Comparison of ENCODE assay signal across 9 mouse cellular contexts in the genomic region with DNA sequence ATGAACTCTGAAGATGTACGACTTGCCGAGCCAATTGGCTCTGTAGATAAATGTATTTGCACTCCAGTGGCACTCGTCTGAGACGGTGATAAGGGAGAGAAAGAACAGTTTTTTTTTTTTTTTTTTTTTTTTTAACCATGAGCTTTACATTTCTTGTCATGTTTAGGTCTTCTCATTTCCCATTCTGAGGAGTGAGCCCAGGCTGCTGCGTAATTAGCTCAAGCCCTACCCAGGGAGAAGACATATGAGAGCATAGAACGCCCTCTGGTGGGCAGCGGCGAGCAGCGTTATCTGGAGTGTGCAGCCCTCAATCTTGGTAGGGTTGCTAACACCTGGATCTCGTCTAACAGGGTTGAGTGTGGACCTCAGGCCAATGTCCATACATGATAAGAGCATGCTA. TPM values are rescaled to one million over a fixed set of nuclear protein-coding genes. Genes with fewer than 3 reads are reported as not detected.
DNase-seq lines count a peak whose midpoint lies in the region; ATAC-seq and TF ChIP-seq lines count a peak whose summit lies in the region.
"Had no signal": no experiment of that assay in that cellular context is flagged by ENCODE, and none has a peak within 500 bp of the region (broad histone marks: within the 10 kb centered on the region; RNA-seq: fewer than 3 reads in every experiment).

No protein-coding gene starts in this region.

- H3K9me3 ChIP-seq in ES-Bruce4 (replicated peaks; ENCODE audit: control insufficient read depth, insufficient read depth, low read length, poor library complexity, severe bottlenecking), result no peaks in the 10 kb centered on the region
- H3K9me3 ChIP-seq in heart, embryonic 10.5 days, result no peaks in the 10 kb centered on the region
- H3K9me3 ChIP-seq in liver, postnatal 0 days (ENCODE audit: low read length), result no peaks in the 10 kb centered on the region
- H3K9me3 ChIP-seq: heart, embryonic 13.5 days had no signal

- DNase-seq in brain, adult 2 months (ENCODE audit: low read depth, low spot score), result peak; percentile 87
- DNase-seq in heart, embryonic 10.5 days (ENCODE audit: low spot score), result peak; percentile 79
- DNase-seq in kidney, postnatal 14 days, result peak; percentile 70
- DNase-seq in liver, postnatal 0 days, result peak; percentile 83
- peak; percentile 69 for DNase-seq in retina, embryonic 14.5 days (ENCODE audit: low spot score)
- peak; percentile 79 for DNase-seq in thymus, postnatal 14 days

- H3K36me3 ChIP-seq in ES-Bruce4 (ENCODE audit: control insufficient read depth, insufficient read depth, low read length, poor library complexity, severe bottlenecking), result no peaks in the 10 kb centered on the region
- H3K36me3 ChIP-seq in heart, embryonic 10.5 days, result no peaks in the 10 kb centered on the region
- no peaks in the 10 kb centered on the region for H3K36me3 ChIP-seq in liver, postnatal 0 days (replicated peaks; ENCODE audit: insufficient read depth, low read length)
- H3K36me3 ChIP-seq: heart, embryonic 13.5 days had no signal

- WGBS in heart, embryonic 10.5 days, result 26% methylated on average over 10 of the region's 10 CpGs
- 14% methylated on average over 10 of the region's 10 CpGs for WGBS in liver, postnatal 0 days (ENCODE audit: insufficient replicate concordance)

- TF ChIP-seq POLR2A in ES-Bruce4 (IDR thresholded peaks at IDR 0.05; ENCODE audit: insufficient read depth, low read length), result no peak
- TF ChIP-seq POLR2A in embryonic fibroblast, embryonic 13.5 days (IDR thresholded peaks at IDR 0.05; ENCODE audit: low read depth, low read length), result no peak

- peak; percentile 96 for TF ChIP-seq CTCF in ES-Bruce4 (IDR thresholded peaks at IDR 0.05; ENCODE audit: low read depth, low read length)
- TF ChIP-seq CTCF in embryonic fibroblast, embryonic 13.5 days (IDR thresholded peaks at IDR 0.05; ENCODE audit: borderline replicate concordance, insufficient read depth, low read length), result peak; percentile 67
- peak; percentile 87 for TF ChIP-seq CTCF in liver, postnatal 0 days (IDR thresholded peaks at IDR 0.05; ENCODE audit: low read depth)

- TF ChIP-seq EP300 in ES-Bruce4 (IDR thresholded peaks at IDR 0.05; ENCODE audit: insufficient read depth, low read depth, low read length), result no peak
- TF ChIP-seq EP300 in liver, postnatal 0 days (IDR thresholded peaks at IDR 0.05; ENCODE audit: low read depth), result peak; percentile 59; the same call in 1 of the 2 replicates

- H3K4me1 ChIP-seq in ES-Bruce4 (ENCODE audit: control insufficient read depth, insufficient read depth, low read length), result no peaks in the 10 kb centered on the region
- H3K4me1 ChIP-seq in embryonic fibroblast, embryonic 13.5 days (ENCODE audit: control insufficient read depth, insufficient read depth, low read length), result no peaks in the 10 kb centered on the region
- H3K4me1 ChIP-seq in heart, embryonic 10.5 days, result no peaks in the 10 kb centered on the region
- no peaks in the 10 kb centered on the region for H3K4me1 ChIP-seq in liver, postnatal 0 days (ENCODE audit: insufficient read depth)
- H3K4me1 ChIP-seq: heart, embryonic 13.5 days had no signal

- H3K27me3 ChIP-seq in ES-Bruce4 (ENCODE audit: control insufficient read depth, insufficient read depth, low read length, poor library complexity, severe bottlenecking), result no peaks in the 10 kb centered on the region
- no peaks in the 10 kb centered on the region for H3K27me3 ChIP-seq in heart, embryonic 10.5 days (ENCODE audit: insufficient read depth, poor library complexity, severe bottlenecking)
- H3K27me3 ChIP-seq in liver, postnatal 0 days (ENCODE audit: insufficient read depth, low read length), result no peaks in the 10 kb centered on the region
- H3K27me3 ChIP-seq: heart, embryonic 13.5 days had no signal

- no peak overlapping the region for H3K27ac ChIP-seq in ES-Bruce4 (ENCODE audit: insufficient read depth, low read length)
- H3K27ac ChIP-seq in embryonic fibroblast, embryonic 13.5 days (ENCODE audit: insufficient read depth, low read length), result no peak overlapping the region
- H3K27ac ChIP-seq in heart, embryonic 10.5 days, result no peak overlapping the region
- no peak overlapping the region for H3K27ac ChIP-seq in liver, postnatal 0 days (ENCODE audit: low read depth)
- H3K27ac ChIP-seq: heart, embryonic 13.5 days had no signal

- ATAC-seq in liver, postnatal 0 days, result peak; percentile 87

- no peak overlapping the region for H3K9ac ChIP-seq in ES-Bruce4 (ENCODE audit: low read depth, poor library complexity, severe bottlenecking)
- H3K9ac ChIP-seq in liver, postnatal 0 days (replicated peaks), result no peak overlapping the region
- H3K9ac ChIP-seq: heart, embryonic 13.5 days had no signal

- no peak overlapping the region for H3K4me3 ChIP-seq in ES-Bruce4 (ENCODE audit: low read depth, low read length)
- no peak overlapping the region for H3K4me3 ChIP-seq in embryonic fibroblast, embryonic 13.5 days (ENCODE audit: insufficient read depth, low read length)
- H3K4me3 ChIP-seq in heart, embryonic 10.5 days, result no peak overlapping the region
- no peak overlapping the region for H3K4me3 ChIP-seq in liver, postnatal 0 days (ENCODE audit: low read depth, low read length)
- H3K4me3 ChIP-seq: heart, embryonic 13.5 days had no signal

- H3K4me2 ChIP-seq in liver, postnatal 0 days (ENCODE audit: low read depth, low read length), result 0 out of 2 replicates have a peak overlapping the region, but pooled peaks have one; percentile 20
- H3K4me2 ChIP-seq: heart, embryonic 13.5 days had no signal

RNA-seq across cellular contexts. Expression of a gene that starts 57.5 kb away (rescaled TPM):
- not detected in 2 replicates for polyA plus RNA-seq in ES-Bruce4 (2011; ENCODE audit: insufficient read depth, insufficient read length, low read depth, missing spikeins)
- not detected in 2 replicates for polyA plus RNA-seq in embryonic fibroblast, embryonic 13.5 days (2011; ENCODE audit: insufficient read length, low read depth, missing spikeins)
- polyA plus RNA-seq in heart, embryonic 10.5 days (2016; fragmentation: Nextera tagmentation; extraction: Ambion mirVana), result 0.05 TPM in 1 of 2 replicates, not detected in the other
- polyA plus RNA-seq in liver, postnatal 0 days (2015; fragmentation: Nextera tagmentation; extraction: Ambion mirVana), result 0.05 and 0.06 TPM in 2 replicates
